Mouse (Mus musculus) ES-E14 (cell line): Measurements from ENCODE around the gene Surf6. TPM values are rescaled to one million over a fixed set of nuclear protein-coding genes. Genes with fewer than 3 reads are reported as not detected.

ENCODE experiments used
- DNase-seq: peaks from one replicate; pipeline ENCODE4 v3.0.0-alpha.2; 2013; ENCODE audit warnings: low read depth, low spot score
- H3K27ac ChIP-seq: 2 replicates; pipeline ENCODE4 v1.5.1; 2012; ENCODE audit warnings: low read depth, mild to moderate bottlenecking, low read length, moderate library complexity, mixed read lengths; ENCODE audit not compliant: poor library complexity, insufficient read depth, severe bottlenecking
- H3K36me3 ChIP-seq: 2 replicates; pipeline ENCODE4 v1.6.1; 2012; ENCODE audit warnings: mild to moderate bottlenecking, low read length, moderate library complexity, mixed read lengths; ENCODE audit not compliant: control insufficient read depth, poor library complexity, insufficient read depth, severe bottlenecking
- H3K4me1 ChIP-seq, 2 experiments: fragments of 150-350 bp in 1 of 2; sonication (generic) in 1 of 2; 2 replicates each; pipeline ENCODE4 v1.6.1; 2012; ENCODE audit warnings: low read length in 2 of 2, mild to moderate bottlenecking in 1 of 2, mixed read lengths in 1 of 2; ENCODE audit not compliant: control insufficient read depth in 2 of 2, insufficient read depth in 2 of 2, poor library complexity in 1 of 2
- H3K4me3 ChIP-seq, 2 experiments: fragments of 150-350 bp in 1 of 2; sonication (generic) in 1 of 2; 2 replicates each; pipeline ENCODE4 v1.5.1; 2012; ENCODE audit warnings: low read length in 2 of 2, low read depth in 1 of 2, mild to moderate bottlenecking in 1 of 2, mixed read lengths in 1 of 2; ENCODE audit not compliant: insufficient read depth in 1 of 2, poor library complexity in 1 of 2, severe bottlenecking in 1 of 2
- H3K9ac ChIP-seq: 2 replicates; pipeline ENCODE4 v1.6.1; 2012; ENCODE audit warnings: low read depth, mild to moderate bottlenecking, low read length, mixed read lengths; ENCODE audit not compliant: poor library complexity, insufficient read depth, severe bottlenecking
- H3K9me3 ChIP-seq: fragments of 150-350 bp; sonication (generic); 2 replicates; pipeline ENCODE4 v1.6.1; 2012; ENCODE audit warnings: low read depth, mild to moderate bottlenecking, low read length; ENCODE audit not compliant: control insufficient read depth, insufficient read depth
- CHD2 ChIP-seq: IDR thresholded peaks from 2 replicates; pipeline ENCODE4 v1.6.1; 2014; ENCODE audit warnings: mild to moderate bottlenecking, low read depth, low read length, inconsistent platforms
- HCFC1 ChIP-seq: IDR thresholded peaks from 2 replicates; pipeline ENCODE4 v1.6.1; 2012; ENCODE audit warnings: low read length, inconsistent platforms, borderline replicate concordance; ENCODE audit not compliant: insufficient read depth
- MAFK ChIP-seq: IDR thresholded peaks from 2 replicates; pipeline ENCODE4 v1.6.1; 2014; ENCODE audit warnings: mild to moderate bottlenecking, low read depth, low read length, inconsistent platforms; ENCODE audit not compliant: insufficient read depth
- ZC3H11A ChIP-seq: IDR thresholded peaks from 2 replicates; pipeline ENCODE4 v1.6.1; 2012; ENCODE audit warnings: low read depth, mild to moderate bottlenecking, inconsistent platforms, low read length, borderline replicate concordance
- ZNF384 ChIP-seq: IDR thresholded peaks from 2 replicates; pipeline ENCODE4 v1.6.1; 2012; ENCODE audit warnings: low read depth, low read length, inconsistent platforms
- in situ Hi-C, 2 experiments: fragments of 600-800 bp; cut with MboI; formaldehyde crosslinking; loops; one replicate each; pipeline ENCODE4 v1.15.1; 2025; ENCODE audit warnings: low sequenced_read_pairs in 2 of 2, inconsistent platforms in 1 of 2; ENCODE audit not compliant: unreplicated experiment in 2 of 2
- total RNA-seq: library from RNA; depleted of rRNA; stranded (reverse); fragments of 300-350 nt; gene quantifications from 2 replicates; pipeline ENCODE4 v1.2.3, GENCODE M21; 2012

Surf6 gene
- total RNA-seq, 1 experiment, result 44.9 TPM

DNA sequence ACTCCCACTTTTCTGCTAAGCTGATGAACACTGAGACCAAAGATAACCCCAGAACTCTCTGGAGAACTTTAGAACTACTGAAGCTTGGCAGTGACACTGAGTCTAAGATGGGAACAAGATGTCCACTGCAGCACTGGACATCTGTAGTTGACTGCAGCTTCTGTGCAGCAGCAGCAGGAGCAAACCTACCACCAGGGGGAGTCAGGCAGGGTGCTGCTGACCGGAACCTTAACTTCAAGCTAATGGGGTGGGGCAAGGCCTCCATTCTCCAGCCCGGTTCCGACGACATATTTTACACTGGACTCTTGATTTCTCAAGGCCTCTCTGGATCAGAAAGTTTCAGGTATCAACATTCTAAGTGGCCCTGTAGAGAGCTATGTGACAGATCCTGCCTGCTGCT, 4.4 kb upstream of the Surf6 start:
- no peak overlapping the region for H3K9ac ChIP-seq
- no peak overlapping the region for H3K27ac ChIP-seq
- in situ Hi-C loops, result loop anchor here in 1 of 2 experiments (25.0 kb wide), 1 partner anchor 470 kb away; the partner anchor contains the start of gene Sec16a
- no peaks in the 10 kb centered on the region for H3K9me3 ChIP-seq
- no peak for TF ChIP-seq MAFK
- no peak for TF ChIP-seq ZNF384
- no peak for TF ChIP-seq CHD2
- no peak for TF ChIP-seq ZC3H11A
- no peak for TF ChIP-seq HCFC1
- H3K4me1 ChIP-seq, result peaks cover 0 to 9% of the 10 kb centered on the region in 2 experiments; a peak in 1 of 4 replicates
- DNase-seq, result no peak
- no peak overlapping the region for H3K4me3 ChIP-seq
- peaks cover 42% of the 10 kb centered on the region for H3K36me3 ChIP-seq

- TF ChIP-seq HCFC1 (no peak), ZC3H11A (no peak), ZNF384 (no peak)
- H3K4me1 ChIP-seq, result peaks cover 0 to 9% of the 10 kb centered on the region in 2 experiments; a peak in 1 of 4 replicates
- no peak for DNase-seq
Observed at GRCm38 (mm10) chr2:26906431-26906830, 3.8 kb upstream of the Surf6 start.

DNA sequence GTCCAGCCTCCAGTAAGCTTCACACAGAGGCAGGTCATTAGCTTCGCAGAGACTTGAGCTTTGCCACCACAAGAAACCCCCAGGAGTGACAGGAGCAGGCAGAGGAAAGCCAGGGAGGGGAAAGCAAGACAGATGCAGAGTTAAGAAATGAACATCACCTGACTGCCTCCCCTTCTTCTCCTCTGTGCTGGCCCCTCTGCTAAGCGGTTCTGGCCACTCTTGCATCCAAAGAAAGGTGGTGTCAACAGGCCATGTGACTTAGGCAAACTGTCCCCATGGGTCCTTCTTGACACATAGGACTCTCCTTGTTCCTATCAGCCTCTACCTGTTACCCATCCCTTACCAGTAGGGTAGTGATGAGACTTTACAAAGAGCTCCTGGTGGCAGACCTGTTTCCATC, 3.3 kb upstream of the Surf6 start:
- H3K36me3 ChIP-seq, result peaks cover 33% of the 10 kb centered on the region

More at GRCm38 (mm10) chr2:26906431-26906830, 3.8 kb upstream of the Surf6 start:
- H3K9ac ChIP-seq, result no peak overlapping the region
- in situ Hi-C loops, result loop anchor here in 1 of 2 experiments (25.0 kb wide), 1 partner anchor 469 kb away; the partner anchor contains the start of gene Sec16a
- H3K36me3 ChIP-seq, result peaks cover 35% of the 10 kb centered on the region
- H3K9me3 ChIP-seq, result no peaks in the 10 kb centered on the region
- no peak overlapping the region for H3K27ac ChIP-seq
- H3K4me3 ChIP-seq, result no peak overlapping the region

DNA sequence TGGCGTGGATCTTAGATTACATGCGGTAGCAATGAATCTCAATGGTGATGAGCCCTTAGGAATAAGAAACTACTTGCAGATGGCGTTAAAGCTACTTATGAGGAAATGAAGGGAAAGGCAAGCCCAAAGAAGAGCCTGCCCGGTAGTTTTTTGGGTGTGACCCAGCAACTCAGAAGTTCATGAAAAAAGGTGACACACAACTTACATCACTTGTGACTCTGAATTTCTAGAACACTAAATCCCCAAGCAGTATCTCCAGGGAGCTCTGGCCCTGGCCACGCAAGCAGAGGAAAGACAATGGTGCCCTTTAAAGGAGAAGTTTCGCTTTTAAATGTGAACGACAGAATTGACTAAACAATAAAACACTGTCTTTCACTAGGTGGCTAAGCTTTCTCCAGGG, 632 bp upstream of the Surf6 start:
- no peak for TF ChIP-seq ZNF384
- no peak for TF ChIP-seq MAFK
- Histone ChIP-seq H3K4me1 (peaks cover 0 to 8% of the 10 kb centered on the region in 2 experiments; a peak in 1 of 4 replicates), H3K9me3 (no peaks in the 10 kb centered on the region), H3K27ac (peak overlapping the region; percentile 41; the same call in 1 of the 2 replicates), H3K4me3 (peak overlapping the region; percentile 54 to 67), H3K9ac (peak overlapping the region; percentile 41; the same call in 1 of the 2 replicates), H3K36me3 (peaks cover 48% of the 10 kb centered on the region)
- DNase-seq, result no peak
- in situ Hi-C loops, result loop anchor here in 1 of 2 experiments (25.0 kb wide), 1 partner anchor 466 kb away; the partner anchor contains the start of gene Sec16a

More for the DNA sequence above, 3.3 kb upstream of the Surf6 start:
- Histone ChIP-seq H3K4me3 (no peak overlapping the region), H3K4me1 (peaks cover 0 to 9% of the 10 kb centered on the region in 2 experiments; a peak in 1 of 4 replicates), H3K27ac (no peak overlapping the region), H3K9ac (no peak overlapping the region), H3K9me3 (no peaks in the 10 kb centered on the region)
- no peak for DNase-seq
- TF ChIP-seq ZC3H11A (no peak), CHD2 (no peak), MAFK (no peak), ZNF384 (no peak), HCFC1 (no peak)
- in situ Hi-C loops, result loop anchor here in 1 of 2 experiments (25.0 kb wide), 1 partner anchor 469 kb away; the partner anchor contains the start of gene Sec16a

DNA sequence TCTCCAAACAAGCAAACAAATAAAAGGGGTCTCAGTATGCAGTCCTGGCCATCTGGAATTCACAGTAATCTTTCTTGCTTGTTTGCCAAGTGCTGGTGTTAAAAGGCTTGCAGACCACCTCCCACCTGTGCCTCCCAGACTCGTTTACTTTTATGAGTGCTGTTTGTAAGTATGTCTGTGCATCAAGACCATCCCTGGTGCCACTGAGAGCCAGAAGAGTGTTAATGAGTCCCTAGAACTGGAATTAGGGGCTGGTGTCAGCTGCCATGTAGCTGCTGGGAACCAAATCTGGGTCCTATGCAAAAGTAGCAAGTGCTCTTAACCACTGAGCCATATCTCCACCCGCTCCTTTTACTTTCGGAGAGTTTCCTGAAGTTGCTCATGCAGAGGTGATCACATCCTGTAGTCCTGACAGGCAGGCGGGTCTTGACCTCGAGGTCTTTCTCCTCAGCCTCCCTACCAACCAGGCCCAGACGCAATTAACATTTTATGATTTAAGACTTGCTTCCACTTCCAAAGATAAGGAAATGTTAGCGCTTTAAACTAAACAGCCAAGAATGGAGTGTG, 762 bp downstream of the Surf6 start:
- Histone ChIP-seq H3K9me3 (no peaks in the 10 kb centered on the region), H3K9ac (peak overlapping the region; percentile 92), H3K4me1 (peaks cover 0 to 8% of the 10 kb centered on the region in 2 experiments; a peak in 1 of 4 replicates), H3K36me3 (peaks cover 48% of the 10 kb centered on the region), H3K27ac (no peak overlapping the region), H3K4me3 (peak overlapping the region; percentile 83 to 85)
- in situ Hi-C loops, result loop anchor here in 1 of 2 experiments (25.0 kb wide), 1 partner anchor 465 kb away; the partner anchor contains the start of gene Sec16a
- DNase-seq, result no peak
- TF ChIP-seq CHD2, result no peak
- no peak for TF ChIP-seq MAFK
- TF ChIP-seq HCFC1, result no peak
- no peak for TF ChIP-seq ZC3H11A
- no peak for TF ChIP-seq ZNF384
